Mouse (Mus musculus): ENCODE measurements around the gene Nav3.

Gene Nav3

DNA sequence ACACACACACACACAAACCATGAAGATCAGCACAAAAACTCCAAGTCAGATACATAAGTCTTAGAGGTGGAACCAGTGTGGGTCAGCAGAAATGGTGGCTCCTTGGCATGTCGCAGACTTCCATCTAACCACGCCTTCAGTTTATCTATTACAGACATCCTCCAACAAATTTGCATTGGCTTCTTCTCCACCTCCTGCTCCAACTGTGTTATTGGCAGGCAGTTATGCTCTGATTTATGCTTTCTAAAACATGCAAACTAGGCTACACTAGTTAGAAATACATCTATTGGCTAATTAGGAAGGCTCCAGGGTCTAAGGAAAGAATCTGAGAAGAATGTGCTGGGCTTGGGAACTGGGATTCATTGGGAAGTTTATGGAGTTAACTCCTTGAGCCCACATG, 75.2 kb downstream of the Nav3 start:
- DNase-seq: no peak

DNA sequence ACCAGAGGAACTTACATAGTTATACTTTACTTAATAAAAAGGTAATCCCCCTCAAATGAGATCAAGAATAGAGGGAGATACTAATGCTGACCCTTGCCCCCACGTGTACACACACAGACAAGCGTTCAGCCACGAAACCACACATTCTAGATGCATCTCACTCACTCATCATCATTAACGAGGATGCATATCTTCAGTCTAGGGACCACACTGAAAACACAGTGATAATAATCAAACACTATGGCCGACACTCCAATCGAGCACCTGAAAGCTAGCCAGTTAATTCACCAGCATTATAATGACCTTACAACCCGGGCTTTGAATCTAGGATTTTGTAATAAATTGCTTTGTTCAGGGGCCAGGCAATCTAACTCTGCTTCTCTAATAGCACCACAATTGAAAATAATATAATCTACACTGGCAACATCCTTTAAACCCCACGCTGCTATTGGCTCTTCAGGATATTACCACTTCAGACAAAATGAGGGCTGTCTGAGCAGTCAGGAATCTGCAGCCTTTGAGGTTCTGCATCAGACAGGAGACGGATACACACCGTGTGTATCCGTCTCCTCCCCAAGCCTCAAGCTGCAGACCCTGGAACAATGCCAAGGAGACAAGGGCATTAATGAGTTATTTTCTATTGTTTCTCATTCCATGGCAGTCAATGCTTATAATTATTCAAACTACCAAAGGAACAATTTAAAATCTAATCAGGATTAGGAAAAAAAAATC, 83.1 kb downstream of the Nav3 start:
- DNase-seq: peak; percentile 4 to 13

DNA sequence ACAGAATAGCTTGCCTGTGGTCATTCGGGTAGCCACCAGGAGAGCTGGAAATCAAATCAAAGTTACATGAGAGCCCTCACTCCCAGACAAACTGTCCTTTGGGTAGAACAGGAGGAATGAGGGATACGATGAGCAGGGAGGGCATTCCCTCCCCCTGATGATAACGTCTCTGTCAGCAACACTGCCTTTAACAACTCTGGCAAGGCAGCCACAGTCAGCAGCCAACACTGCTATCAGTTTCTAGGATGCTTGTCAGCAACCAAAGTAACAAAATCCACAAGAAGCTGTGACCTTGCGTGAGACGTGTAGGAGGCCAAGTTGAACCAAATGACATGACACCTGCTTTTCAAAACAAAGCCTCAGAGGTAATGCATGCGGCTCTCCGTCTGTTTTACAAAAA, 103.9 kb downstream of the Nav3 start:
- DNase-seq: no peak

DNA sequence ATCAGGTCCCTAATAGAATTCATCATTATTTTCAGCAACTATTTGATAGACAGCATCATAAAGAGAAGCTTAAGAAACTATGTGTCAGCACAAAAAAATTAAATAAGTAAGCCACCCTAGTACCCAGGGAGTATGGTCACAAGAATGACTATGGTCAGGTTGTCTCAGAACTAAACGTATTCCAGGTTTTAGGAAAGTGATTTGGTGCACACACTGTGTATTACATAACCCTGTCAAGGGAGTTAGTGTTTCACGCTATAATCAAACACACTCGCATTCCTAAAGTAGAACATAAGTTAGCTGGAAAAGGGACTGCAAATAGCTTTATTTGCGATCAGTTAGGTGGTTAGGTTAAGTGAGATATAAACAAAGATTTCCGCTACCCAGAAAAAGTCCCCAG, 126.0 kb downstream of the Nav3 start:
- no peak for DNase-seq

DNA sequence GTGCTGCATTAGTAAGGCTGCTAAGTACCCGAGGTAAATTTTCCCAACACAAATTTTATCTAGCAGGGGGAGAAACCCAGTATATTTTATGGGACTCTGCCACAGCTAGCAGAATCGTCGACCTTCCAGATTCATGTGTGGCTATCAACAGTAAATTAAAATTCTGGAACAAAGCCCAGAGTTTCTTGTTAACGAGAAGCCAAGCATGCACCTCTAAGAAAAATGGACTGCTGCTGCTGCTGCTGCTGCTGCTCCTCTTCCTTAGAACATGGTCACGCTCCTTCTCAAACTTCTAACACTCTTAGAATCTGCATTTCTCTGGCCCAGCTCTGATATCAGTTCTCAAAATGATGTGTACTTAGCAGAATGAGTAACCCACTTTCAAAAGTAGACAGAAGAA, 126.4 kb downstream of the Nav3 start:
- DNase-seq: no peak

DNA sequence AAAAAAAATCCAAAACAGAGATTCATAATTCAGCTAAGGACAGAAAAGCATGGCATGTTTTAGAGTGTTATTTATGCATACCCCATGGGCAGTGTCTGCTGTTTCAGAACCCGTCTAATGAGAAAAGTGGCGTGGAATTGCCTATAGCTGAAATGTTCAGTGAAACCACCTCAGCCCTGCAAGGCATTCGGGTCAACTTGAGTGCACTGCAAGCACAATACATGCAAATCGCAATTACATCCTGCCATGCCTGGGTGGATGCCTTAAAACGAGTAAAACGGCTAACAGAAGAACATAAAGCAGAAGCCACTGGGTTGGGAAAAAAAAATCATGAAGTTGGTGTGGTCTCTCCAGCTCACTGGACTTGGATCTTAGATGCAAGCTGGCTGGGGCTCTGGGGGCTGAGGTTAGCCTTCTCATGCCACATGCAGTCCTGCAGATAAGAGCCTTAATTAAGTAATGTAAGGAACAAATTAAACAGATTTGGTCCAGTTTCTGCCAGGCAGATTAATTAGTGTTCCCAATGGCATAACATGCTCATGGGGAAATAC, 133.8 kb downstream of the Nav3 start:
- peak; percentile 5 to 21 for DNase-seq

DNA sequence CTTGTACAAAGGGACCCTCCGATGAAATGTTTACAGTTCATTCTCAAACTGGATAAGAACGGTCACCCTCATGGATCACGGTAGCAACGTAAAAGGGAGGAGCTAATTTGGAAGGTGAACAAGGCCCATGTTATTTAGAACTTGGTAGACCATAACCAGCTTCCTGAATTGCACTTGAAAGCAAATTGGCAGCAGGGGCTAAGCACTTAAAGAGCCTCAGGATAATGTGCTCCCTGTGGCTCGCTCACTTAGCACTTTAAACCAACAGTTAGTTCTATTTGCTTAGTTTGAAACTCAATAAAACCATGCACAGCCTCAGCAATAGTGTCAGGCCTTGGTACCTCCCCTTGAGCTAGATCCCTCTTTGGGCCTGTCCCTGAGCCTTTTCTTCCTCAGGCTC, 138.7 kb downstream of the Nav3 start:
- no peak for DNase-seq

DNA sequence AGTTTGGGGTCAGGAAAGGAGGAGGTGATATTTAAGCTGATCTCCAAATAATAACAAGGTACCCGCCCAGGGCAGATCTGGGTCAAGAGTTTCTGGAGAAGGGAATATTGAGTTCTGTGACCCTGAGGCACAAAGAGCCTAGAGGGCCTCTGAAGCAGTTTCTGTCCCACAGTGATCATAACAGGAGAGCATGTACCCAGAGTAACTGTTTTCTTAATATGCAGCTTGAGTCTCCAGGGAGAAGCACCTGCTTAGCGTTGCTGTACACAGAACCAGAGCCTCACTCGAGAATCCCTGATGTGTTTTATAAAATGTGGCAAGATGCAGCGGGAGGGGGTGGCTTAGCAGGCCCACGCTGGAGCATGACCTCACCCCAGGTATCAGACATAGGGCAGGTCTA, 141.5 kb downstream of the Nav3 start:
- DNase-seq: no peak

DNA sequence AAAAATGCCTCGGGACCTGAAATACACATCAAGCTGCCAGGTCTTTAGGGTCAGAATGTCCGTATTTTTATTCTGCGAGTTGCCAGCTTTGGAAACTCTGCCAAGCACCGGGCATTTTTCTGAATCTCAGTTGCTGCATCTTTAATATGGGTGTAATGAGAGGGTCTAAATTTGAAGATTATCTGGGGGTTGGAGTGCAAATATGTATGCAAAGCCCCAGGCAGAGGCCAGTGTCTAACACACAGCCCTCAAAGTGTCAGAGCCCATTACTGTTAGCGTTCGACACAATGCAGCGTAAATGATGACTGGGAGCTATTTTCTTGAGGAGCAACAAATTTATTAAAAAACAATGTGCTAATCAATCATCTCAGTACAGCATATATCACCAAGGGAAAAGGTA, 142.0 kb downstream of the Nav3 start:
- DNase-seq: no peak

DNA sequence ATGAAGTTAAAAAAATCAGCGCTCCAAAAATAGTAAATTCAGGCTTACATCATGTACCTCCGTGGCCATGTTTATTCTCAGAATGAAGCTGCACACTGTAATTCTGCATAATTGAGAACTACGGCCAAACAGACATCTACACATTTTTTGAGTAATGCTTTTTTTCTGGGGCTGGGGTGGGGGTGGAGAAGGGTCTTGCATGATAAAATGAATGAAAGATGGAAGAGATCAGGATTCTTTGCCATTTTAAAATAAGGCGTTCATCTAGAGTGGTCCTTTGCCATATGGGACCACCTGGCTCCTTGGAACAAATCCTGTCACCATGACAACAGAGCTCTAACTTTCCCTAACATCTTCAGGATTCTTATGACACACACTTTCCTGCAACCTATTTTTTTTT, 146.5 kb downstream of the Nav3 start:
- DNase-seq: no peak

DNA sequence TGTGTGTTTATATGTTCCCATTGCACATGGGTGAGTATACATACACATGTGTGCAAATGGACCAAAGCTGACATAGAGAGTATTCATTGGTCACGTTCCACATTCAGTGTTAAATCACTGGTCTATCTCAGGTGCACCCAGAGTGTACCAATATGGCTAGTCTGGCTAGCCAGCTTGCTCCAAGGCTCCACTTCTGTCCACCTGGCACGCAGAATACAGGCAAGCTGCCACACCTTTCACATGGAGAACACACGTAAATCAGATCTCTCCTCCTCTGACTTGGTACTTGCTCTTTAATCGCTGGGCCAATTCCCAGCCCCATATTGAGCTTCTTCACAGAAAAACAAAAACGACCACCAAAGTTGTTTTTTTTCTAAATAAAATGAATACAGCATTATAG, 150.4 kb downstream of the Nav3 start:
- DNase-seq: no peak

DNA sequence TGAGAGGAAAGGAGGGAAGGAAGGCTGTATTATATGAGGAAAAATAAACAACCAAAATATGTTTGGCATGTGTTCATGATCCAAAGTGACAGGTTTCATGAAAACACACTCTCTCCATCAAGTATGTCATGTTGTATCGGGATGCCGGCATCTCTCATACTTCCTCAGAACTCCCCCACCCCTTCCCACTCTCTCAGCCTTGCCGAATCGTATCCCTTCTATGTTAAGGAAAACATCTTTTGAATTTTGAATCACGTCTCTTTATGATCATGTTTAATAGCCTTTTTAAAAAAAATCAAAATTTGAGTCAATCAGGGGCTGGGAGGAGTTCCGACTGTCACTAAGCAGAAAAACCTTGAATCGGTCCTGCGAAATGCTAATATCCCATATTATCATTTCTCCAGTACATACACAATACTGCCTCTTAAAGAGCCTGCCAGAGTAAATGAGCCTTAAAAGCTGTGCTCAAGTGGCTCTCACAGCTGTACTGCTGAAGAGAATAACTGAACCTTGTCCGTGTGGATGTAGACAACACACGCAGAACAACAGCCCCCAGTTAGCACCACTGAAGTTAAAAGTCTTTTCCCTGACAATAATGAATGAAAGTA, 165.9 kb downstream of the Nav3 start:
- no peak for DNase-seq

DNA sequence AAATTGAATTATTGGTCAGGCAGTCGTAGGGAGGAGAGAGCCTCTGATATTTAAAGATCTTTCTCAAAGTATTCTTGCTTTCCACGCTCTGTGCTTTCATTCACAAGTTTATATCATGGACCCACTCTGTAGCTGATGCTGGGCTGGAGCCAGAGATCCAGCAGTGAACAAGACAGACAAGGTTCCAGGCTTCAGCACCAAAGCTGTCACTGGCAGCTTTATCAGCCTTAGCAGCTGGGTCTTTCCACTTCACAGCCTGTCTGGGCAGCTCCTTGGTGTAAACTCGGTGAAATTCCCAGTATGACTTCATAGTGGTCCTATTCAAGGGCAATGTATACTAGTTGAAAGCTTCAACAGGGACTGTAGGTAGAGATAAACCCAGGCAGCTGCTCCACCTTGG, 172.1 kb downstream of the Nav3 start:
- DNase-seq: no peak

DNA sequence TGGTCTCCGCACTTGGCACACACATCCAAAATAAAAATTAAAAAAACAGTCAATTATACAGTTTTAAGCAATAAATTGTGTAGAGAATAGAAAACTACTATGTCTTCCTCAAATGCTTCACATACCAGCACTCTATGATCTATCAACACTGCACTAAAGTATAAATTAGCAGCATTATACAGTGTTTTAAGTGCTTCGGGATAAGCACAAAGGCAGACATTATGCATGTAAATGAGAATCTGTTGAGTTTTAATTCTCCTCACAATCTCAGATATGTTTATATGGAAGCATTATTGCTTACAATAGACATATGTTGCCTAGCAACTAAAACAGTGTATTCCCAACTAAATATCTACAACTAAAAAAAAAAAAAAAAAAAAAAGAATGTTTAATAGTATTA, 183.2 kb downstream of the Nav3 start:
- DNase-seq: no peak

DNA sequence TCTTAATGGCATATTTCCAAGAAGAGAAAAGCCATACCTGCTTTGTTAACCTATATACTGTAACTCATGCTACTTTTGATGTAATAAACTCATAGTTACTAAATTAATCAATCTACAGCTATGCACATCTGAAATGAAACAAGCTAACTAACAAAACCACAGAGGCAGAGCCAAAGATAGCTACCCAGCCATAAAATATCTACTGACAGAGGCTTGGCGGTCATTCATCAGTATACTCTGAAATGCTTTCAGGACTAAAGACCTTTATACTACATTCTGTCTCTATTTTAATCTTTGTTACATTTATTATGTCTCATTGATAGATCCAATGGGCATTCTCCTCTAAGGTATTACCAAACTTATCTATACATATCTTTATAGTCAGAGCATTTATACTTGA, 185.4 kb downstream of the Nav3 start:
- DNase-seq: no peak

DNA sequence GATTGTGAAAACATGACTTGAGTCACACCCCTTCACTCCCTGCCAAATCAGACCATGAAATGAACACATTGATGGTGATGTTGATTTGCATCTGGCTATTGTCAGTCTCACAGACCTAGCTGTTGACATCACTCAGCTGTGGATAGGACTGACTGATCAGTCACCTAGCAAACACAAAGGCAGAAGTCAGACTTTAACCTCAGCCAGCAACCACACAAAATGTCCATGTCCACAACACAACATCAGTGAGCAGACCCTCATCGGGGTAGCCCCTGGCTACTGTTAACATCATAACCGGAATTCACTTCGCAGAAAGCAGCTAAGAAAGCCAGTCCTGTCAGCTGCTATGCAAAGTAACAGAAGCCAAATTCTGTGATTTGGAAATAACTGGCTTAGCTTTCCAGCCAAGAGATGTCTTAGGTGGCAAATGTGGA, 213.9 kb downstream of the Nav3 start:
- DNase-seq: no peak

DNA sequence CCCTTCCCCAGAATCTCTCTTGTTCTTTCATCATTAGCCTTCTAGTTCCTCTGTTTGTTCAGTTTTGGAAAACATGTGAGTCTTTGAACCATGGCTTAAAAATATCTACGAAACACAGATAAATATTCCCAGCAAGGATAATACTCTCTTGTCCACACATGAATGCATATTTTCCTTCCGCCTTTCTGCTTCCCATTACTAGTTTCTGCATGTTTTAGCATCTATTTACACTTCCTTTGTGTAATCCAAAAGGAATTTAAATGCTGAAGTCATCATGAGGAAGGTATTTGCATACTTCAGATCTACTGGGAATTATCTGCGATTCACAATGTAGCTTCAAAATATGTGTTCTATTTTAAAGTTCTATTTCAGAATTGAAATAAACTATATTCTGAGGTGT, 215.3 kb downstream of the Nav3 start:
- DNase-seq: no peak

DNA sequence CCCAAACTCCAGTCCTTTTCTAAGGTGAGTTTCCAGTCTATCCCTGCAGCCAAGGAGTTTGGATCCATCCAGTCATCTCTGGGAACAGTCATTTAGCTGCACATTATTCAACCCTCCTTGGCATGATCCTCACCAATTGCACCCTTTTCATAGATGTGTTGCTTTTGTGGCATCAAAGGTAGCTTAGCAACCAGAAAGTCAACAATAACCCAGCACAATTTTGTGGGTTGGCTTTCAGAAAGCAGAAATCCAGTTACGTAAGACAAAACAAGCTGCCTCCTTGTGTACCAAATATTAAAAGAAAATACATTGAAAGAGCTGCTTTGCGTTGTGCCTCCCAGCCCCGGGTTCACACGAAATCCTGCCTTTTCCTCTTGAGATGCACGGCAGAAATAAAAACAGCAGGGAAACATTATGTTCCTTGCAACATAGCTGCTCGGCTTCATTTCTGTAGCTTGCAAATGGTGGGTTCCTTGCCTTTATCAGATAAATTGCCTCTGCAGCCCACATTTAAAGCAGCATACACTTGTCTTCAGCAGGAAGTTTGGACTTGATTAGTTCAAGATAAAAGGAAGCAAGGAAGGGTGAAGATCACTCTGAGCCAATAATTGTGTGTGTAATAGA, 222.6 kb downstream of the Nav3 start:
- no peak for DNase-seq

DNA sequence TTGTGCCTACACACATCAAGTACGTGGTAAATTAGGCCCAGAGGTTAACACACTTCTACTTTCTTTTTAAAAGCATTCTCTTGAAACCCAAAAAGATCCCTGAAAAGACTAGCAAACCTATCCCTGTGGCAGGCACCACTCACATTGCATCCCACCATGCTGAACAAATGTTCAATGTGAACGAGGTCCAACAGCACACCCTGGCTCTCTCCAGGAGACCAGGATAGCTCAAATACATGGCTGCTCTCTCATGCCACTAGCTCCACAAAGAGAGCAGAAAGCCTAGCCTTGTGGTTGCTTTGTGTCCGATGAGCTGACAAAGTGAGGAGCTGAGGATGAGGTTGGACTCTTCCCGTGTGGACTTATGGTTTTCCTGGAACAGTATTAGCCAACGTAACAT, 249.6 kb downstream of the Nav3 start:
- no peak for DNase-seq

DNA sequence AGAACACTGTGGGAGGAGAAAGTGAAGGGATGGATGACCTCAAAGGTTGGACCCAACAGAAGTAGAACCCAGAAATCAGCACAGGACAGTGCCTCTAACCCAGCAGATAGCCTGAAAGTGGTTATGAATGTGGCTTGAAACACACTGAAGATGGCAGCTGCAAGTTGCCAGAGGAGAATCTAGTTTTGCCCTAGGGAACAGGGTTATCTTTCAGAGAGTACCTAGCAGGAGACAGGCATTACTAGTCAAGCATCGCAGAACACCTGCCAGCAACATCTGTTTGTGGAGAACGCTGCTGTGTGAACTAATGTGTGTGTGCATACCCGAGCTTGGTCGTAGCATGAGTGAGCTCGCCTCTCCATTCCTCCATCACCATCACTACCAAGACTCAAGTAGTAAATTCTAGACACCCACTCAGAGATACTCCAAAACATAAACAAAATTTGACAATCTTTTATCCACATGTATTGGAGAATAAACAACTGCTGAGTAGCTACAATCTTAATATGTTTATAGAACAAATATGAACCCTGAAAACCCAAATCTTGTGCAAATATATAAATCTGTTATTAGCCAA, 251.8 kb downstream of the Nav3 start:
- DNase-seq: no peak

DNA sequence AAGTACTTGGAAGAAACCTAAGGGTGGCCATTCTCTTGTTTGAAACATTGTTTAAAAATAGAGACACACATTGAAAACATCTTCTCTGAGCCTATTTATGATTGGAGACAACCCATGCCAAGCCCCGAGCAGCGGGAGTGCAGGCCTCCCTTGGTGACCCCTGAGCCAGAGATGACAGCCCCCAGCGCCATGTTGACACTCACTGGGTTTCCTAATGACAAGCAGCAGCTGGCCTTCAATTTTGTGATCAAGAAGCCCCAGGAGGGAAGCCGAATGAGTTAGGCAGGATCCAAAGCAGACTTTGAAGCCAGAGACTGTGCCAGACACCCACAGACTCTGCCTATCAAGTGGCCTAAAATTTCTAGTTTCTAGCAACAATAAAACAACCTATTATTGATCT, 263.1 kb downstream of the Nav3 start:
- peak in 1 of 2 experiments; percentile 8 for DNase-seq

DNA sequence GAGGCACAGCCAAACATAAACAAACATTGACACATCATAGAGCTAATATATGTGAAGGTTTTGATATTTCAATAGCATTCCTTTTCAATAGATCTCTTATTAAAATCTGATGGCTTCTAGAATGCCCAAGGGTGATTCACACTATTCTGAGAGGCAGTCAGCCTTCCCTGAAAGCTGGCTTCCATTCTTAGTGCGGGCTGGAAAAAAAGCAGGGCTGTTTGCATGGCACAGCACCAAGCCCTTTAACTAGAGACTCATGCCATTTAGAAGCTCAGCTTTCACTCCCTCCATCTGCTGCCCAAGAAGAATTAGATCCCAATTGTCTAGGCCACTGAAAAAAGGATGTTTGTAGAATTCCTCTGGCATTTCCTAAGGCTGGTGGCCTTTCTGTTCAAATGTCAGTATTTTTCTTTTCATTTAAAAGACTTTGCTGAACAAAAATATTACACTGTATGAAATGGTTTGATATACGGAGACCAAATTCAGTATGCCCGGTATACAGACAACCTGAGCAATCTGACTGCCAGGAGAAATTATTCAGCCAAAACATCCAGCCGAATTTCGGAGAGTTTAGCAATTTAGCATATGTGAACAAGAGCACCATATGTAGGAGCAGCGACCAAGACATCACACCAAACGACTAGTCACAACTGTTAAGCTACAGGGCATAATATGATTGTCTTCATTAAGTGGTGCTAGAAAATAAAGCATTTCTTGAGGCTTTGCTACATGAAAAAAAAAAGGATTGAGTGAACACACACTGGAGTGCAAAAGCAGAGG, 263.8 kb downstream of the Nav3 start:
- no peak for DNase-seq

DNA sequence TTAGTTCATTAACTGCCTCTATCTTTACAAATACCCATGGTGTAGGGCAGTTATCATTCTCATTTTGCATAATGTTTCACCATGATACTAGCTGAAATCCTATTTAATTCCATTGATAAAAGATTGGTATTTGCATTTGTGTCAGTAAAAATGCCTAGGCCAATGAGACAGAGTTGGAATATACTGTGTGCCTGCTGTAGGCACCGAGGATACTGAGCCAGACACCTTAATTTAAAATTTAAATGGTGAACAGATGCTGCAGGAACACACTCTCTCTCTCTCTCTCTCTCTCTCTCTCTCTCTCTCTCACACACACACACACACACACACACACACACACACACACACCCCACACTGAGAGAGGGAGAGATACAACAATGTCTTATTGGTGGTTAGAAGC, 269.8 kb downstream of the Nav3 start:
- no peak for DNase-seq

All from kidney, postnatal 4 days (tissue).